Mouse (Mus musculus) embryonic facial prominence, embryonic 10.5 days (tissue): ENCODE measurements around the gene Mast3. TPM values are rescaled to one million over a fixed set of nuclear protein-coding genes. Genes with fewer than 3 reads are reported as not detected.

ENCODE experiments used
- DNase-seq: peaks from one replicate; pipeline ENCODE4 v3.0.0-alpha.2; 2017; ENCODE audit warnings: low spot score
- H3K27ac ChIP-seq: fragments of 300-500 bp; sonication (generic); replicated peaks from 2 replicates; pipeline ENCODE4 v1.5.1; 2016; ENCODE audit warnings: mild to moderate bottlenecking
- H3K27me3 ChIP-seq: fragments of 300-500 bp; sonication (generic); replicated peaks from 2 replicates; pipeline ENCODE4 v1.6.1; 2016; ENCODE audit warnings: low read depth, mild to moderate bottlenecking; ENCODE audit not compliant: poor library complexity, severe bottlenecking
- H3K36me3 ChIP-seq: fragments of 300-500 bp; sonication (generic); replicated peaks from 2 replicates; pipeline ENCODE4 v1.6.1; 2016; ENCODE audit warnings: mild to moderate bottlenecking, moderate library complexity
- H3K4me1 ChIP-seq: fragments of 300-500 bp; sonication (generic); 2 replicates; pipeline ENCODE4 v1.6.1; 2016
- H3K4me3 ChIP-seq: fragments of 300-500 bp; sonication (generic); 2 replicates; pipeline ENCODE4 v1.5.1; 2016; ENCODE audit warnings: mild to moderate bottlenecking, moderate library complexity
- H3K9me3 ChIP-seq: fragments of 300-500 bp; sonication (generic); 2 replicates; pipeline ENCODE4 v1.6.1; 2016; ENCODE audit warnings: mild to moderate bottlenecking
- WGBS: fragments of 180-500 bp; shearing (Covaris S2); methylation state at CpG from one replicate; pipeline ENCODE4 v1.1.7; 2016; 5-methylcytosine and 5-hydroxymethylcytosine counted together
- polyA plus RNA-seq: library from polyadenylated mRNA; unstranded; fragments of >200 nt; fragmentation: Nextera tagmentation; extraction: Ambion mirVana; gene quantifications from 2 replicates; pipeline ENCODE4 v1.2.1, GENCODE M21; 2016

Mast3 gene
- polyA plus RNA-seq, 1 experiment from 2014 or later: 13.9 TPM

- WGBS: 86% methylated on average over 5 of the region's 5 CpGs
Observed at GRCm38 (mm10) chr8:70843214-70843773, 38.4 kb upstream of the Mast3 start.

GRCm38 (mm10) chr8:70842484-70842883, 37.6 kb upstream of the Mast3 start:
- Histone ChIP-seq H3K27me3 (peaks cover 26% of the 10 kb centered on the region), H3K4me1 (peaks cover 39% of the 10 kb centered on the region), H3K27ac (no peak overlapping the region), H3K4me3 (0 out of 2 replicates have a peak overlapping the region, but pooled peaks have one; percentile 19), H3K9me3 (no peaks in the 10 kb centered on the region), H3K36me3 (no peaks in the 10 kb centered on the region)
- WGBS: 75% methylated on average over 25 of the region's 25 CpGs
- no peak for DNase-seq

More at GRCm38 (mm10) chr8:70843214-70843773, 38.4 kb upstream of the Mast3 start:
- Histone ChIP-seq H3K36me3 (no peaks in the 10 kb centered on the region), H3K4me3 (no peak overlapping the region), H3K27me3 (peaks cover 34% of the 10 kb centered on the region), H3K4me1 (peaks cover 39% of the 10 kb centered on the region), H3K9me3 (no peaks in the 10 kb centered on the region), H3K27ac (no peak overlapping the region)
- no peak for DNase-seq

GRCm38 (mm10) chr8:70841147-70842072, 36.6 kb upstream of the Mast3 start:
- H3K27me3 ChIP-seq: peaks cover 19% of the 10 kb centered on the region; the same call in 1 of the 2 replicates
- no peaks in the 10 kb centered on the region for H3K9me3 ChIP-seq
- H3K4me1 ChIP-seq: peaks cover 44% of the 10 kb centered on the region
- peaks cover 7% of the 10 kb centered on the region; the same call in 1 of the 2 replicates for H3K36me3 ChIP-seq
- H3K27ac ChIP-seq: peak overlapping the region; percentile 52
- DNase-seq: peak; percentile 94
- peak overlapping the region; percentile 19; the same call in 1 of the 2 replicates for H3K4me3 ChIP-seq
- 40% methylated on average over 22 of the region's 22 CpGs for WGBS

- peaks cover 13% of the 10 kb centered on the region for H3K36me3 ChIP-seq
- 55% methylated on average over 10 of the region's 10 CpGs for WGBS
- H3K9me3 ChIP-seq: no peaks in the 10 kb centered on the region
- H3K4me3 ChIP-seq: no peak overlapping the region
- H3K27ac ChIP-seq: peak overlapping the region; percentile 52
- no peak for DNase-seq
- peaks cover 44% of the 10 kb centered on the region for H3K4me1 ChIP-seq
- 0 out of 2 replicates have a peak, but pooled peaks cover 13% of the 10 kb centered on the region for H3K27me3 ChIP-seq
Observed at GRCm38 (mm10) chr8:70840590-70840989, 35.7 kb upstream of the Mast3 start.

- peak within 1 kb of the TSS; percentile 90 for H3K27ac ChIP-seq
Observed at GRCm38 (mm10) chr8:70839408-70840351, 34.8 kb upstream of the Mast3 start, which contains the start of gene Arrdc2. TSS of gene Arrdc2 (minus strand) at chr8:70839720.

GRCm38 (mm10) chr8:70838654-70839407, 34.0 kb upstream of the Mast3 start:
- Histone ChIP-seq H3K9me3 (no peaks in the 10 kb centered on the region), H3K4me3 (peak overlapping the region; percentile 76), H3K4me1 (peaks cover 35% of the 10 kb centered on the region), H3K27me3 (0 out of 2 replicates have a peak, but pooled peaks cover 8% of the 10 kb centered on the region), H3K27ac (peak overlapping the region; percentile 90), H3K36me3 (peaks cover 28% of the 10 kb centered on the region)
- 4% methylated on average over 66 of the region's 66 CpGs for WGBS
- DNase-seq: no peak

More at GRCm38 (mm10) chr8:70839408-70840351, 34.8 kb upstream of the Mast3 start, which contains the start of gene Arrdc2:
- Histone ChIP-seq H3K27me3 (0 out of 2 replicates have a peak, but pooled peaks cover 13% of the 10 kb centered on the region), H3K36me3 (peaks cover 22% of the 10 kb centered on the region), H3K4me1 (peaks cover 39% of the 10 kb centered on the region), H3K4me3 (peak within 1 kb of the TSS; percentile 76), H3K9me3 (no peaks in the 10 kb centered on the region)
- DNase-seq: peak; percentile 99
- WGBS: 2% methylated on average over 55 of the region's 55 CpGs

- Histone ChIP-seq H3K9me3 (no peaks in the 10 kb centered on the region), H3K4me3 (no peak overlapping the region), H3K36me3 (peaks cover 28% of the 10 kb centered on the region), H3K27ac (no peak overlapping the region), H3K4me1 (peaks cover 54% of the 10 kb centered on the region), H3K27me3 (no peaks in the 10 kb centered on the region)
- WGBS: 88% methylated on average over 12 of the region's 12 CpGs
- DNase-seq: no peak
Observed at GRCm38 (mm10) chr8:70836666-70837065, 31.8 kb upstream of the Mast3 start.

- H3K27ac ChIP-seq: no peak overlapping the region
- 91% methylated on average over 3 of the region's 3 CpGs for WGBS
Observed at GRCm38 (mm10) chr8:70834071-70834470, 29.2 kb upstream of the Mast3 start.

GRCm38 (mm10) chr8:70833520-70833919, 28.7 kb upstream of the Mast3 start:
- H3K9me3 ChIP-seq: no peaks in the 10 kb centered on the region
- H3K36me3 ChIP-seq: peaks cover 28% of the 10 kb centered on the region
- no peaks in the 10 kb centered on the region for H3K27me3 ChIP-seq
- H3K27ac ChIP-seq: peak overlapping the region; percentile 54
- no peak overlapping the region for H3K4me3 ChIP-seq
- peaks cover 39% of the 10 kb centered on the region for H3K4me1 ChIP-seq
- WGBS: 44% methylated on average over 15 of the region's 15 CpGs
- no peak for DNase-seq

More at GRCm38 (mm10) chr8:70834071-70834470, 29.2 kb upstream of the Mast3 start:
- peaks cover 44% of the 10 kb centered on the region for H3K4me1 ChIP-seq
- H3K9me3 ChIP-seq: no peaks in the 10 kb centered on the region
- DNase-seq: no peak
- no peaks in the 10 kb centered on the region for H3K27me3 ChIP-seq
- H3K36me3 ChIP-seq: peaks cover 28% of the 10 kb centered on the region
- no peak overlapping the region for H3K4me3 ChIP-seq

GRCm38 (mm10) chr8:70833018-70833482, 28.2 kb upstream of the Mast3 start:
- H3K27ac ChIP-seq: peak overlapping the region; percentile 54; the same call in 1 of the 2 replicates
- peaks cover 37% of the 10 kb centered on the region for H3K4me1 ChIP-seq
- no peaks in the 10 kb centered on the region for H3K27me3 ChIP-seq
- H3K4me3 ChIP-seq: peak overlapping the region; percentile 5; the same call in 1 of the 2 replicates
- 65% methylated on average over 9 of the region's 9 CpGs for WGBS
- H3K36me3 ChIP-seq: peaks cover 28% of the 10 kb centered on the region
- DNase-seq: no peak
- no peaks in the 10 kb centered on the region for H3K9me3 ChIP-seq

GRCm38 (mm10) chr8:70832371-70832770, 27.5 kb upstream of the Mast3 start:
- 69% methylated on average over 11 of the region's 11 CpGs for WGBS
- peaks cover 28% of the 10 kb centered on the region for H3K36me3 ChIP-seq
- no peak overlapping the region for H3K4me3 ChIP-seq
- DNase-seq: no peak
- H3K27me3 ChIP-seq: no peaks in the 10 kb centered on the region
- H3K4me1 ChIP-seq: peaks cover 37% of the 10 kb centered on the region
- no peaks in the 10 kb centered on the region for H3K9me3 ChIP-seq
- H3K27ac ChIP-seq: peak overlapping the region; percentile 54; the same call in 1 of the 2 replicates
